Mouse (Mus musculus): Measurements from ENCODE around the gene Mrpl10. TPM values are rescaled to one million over a fixed set of nuclear protein-coding genes. Genes with fewer than 3 reads are reported as not detected.
A peak's percentile ranks its signal among the peaks of the same experiment; 100 is the strongest.

Gene Mrpl10
- total RNA-seq (2022), result 10 to 100 TPM; 76.3 to 85.2 (median 77.8) TPM

GRCm38 (mm10) chr11:97041022-97041899 lies at the start of gene Mrpl10, which contains the start of gene Lrrc46:
Mrpl10 (plus strand) TSS chr11:97041560.
Lrrc46 (minus strand) TSS chr11:97041407.
- DNase-seq (ENCODE audit: low spot score in 2 of 2), result peak; percentile 75 to 81

- DNase-seq (ENCODE audit: low spot score in 2 of 2), result no peak
Measured at GRCm38 (mm10) chr11:96992722-96993311, 48.5 kb upstream of the Mrpl10 start.

GRCm38 (mm10) chr11:96995031-96995430 lies 46.3 kb upstream of the Mrpl10 start:
- no peak for DNase-seq (ENCODE audit: low spot score in 2 of 2)

- DNase-seq (ENCODE audit: low spot score in 2 of 2), result no peak
Measured at GRCm38 (mm10) chr11:96995836-96996772, 45.3 kb upstream of the Mrpl10 start.

GRCm38 (mm10) chr11:96996773-96997379 lies 44.5 kb upstream of the Mrpl10 start:
- no peak for DNase-seq (ENCODE audit: low spot score in 2 of 2)

- DNase-seq (ENCODE audit: low spot score in 2 of 2), result no peak
Measured at GRCm38 (mm10) chr11:96997380-96997956, 43.9 kb upstream of the Mrpl10 start.

GRCm38 (mm10) chr11:97003170-97003569 lies 38.2 kb upstream of the Mrpl10 start:
- no peak for DNase-seq (ENCODE audit: low spot score in 2 of 2)

- DNase-seq (ENCODE audit: low spot score in 2 of 2), result no peak
Measured at GRCm38 (mm10) chr11:97007093-97007794, 34.1 kb upstream of the Mrpl10 start.

- DNase-seq (ENCODE audit: low spot score in 2 of 2), result no peak
Measured at GRCm38 (mm10) chr11:97009198-97009790, 32.1 kb upstream of the Mrpl10 start.

GRCm38 (mm10) chr11:97013121-97013670 lies 28.2 kb upstream of the Mrpl10 start, which contains the start of gene Sp6:
Sp6 (plus strand) TSS chr11:97013394.
- no peak for DNase-seq (ENCODE audit: low spot score in 2 of 2)

- no peak for DNase-seq (ENCODE audit: low spot score in 2 of 2)
Measured at GRCm38 (mm10) chr11:97017696-97018582, 23.4 kb upstream of the Mrpl10 start.

GRCm38 (mm10) chr11:97018583-97019344 lies 22.6 kb upstream of the Mrpl10 start:
- no peak for DNase-seq (ENCODE audit: low spot score in 2 of 2)

GRCm38 (mm10) chr11:97019345-97019708 lies 22.0 kb upstream of the Mrpl10 start:
- DNase-seq (ENCODE audit: low spot score in 2 of 2), result no peak

- DNase-seq (ENCODE audit: low spot score in 2 of 2), result no peak
Measured at GRCm38 (mm10) chr11:97021121-97021765, 20.1 kb upstream of the Mrpl10 start.

- peak in 1 of 2 experiments; percentile 53 for DNase-seq (ENCODE audit: low spot score in 2 of 2)
Measured at GRCm38 (mm10) chr11:97021873-97022484, 19.4 kb upstream of the Mrpl10 start.

- no peak for DNase-seq (ENCODE audit: low spot score in 2 of 2)
Measured at GRCm38 (mm10) chr11:97024977-97025376, 16.4 kb upstream of the Mrpl10 start.

Data from layer of hippocampus, adult 8-10 months (tissue).